Mouse (Mus musculus) testis, adult 2 months (tissue): Measurements from ENCODE around the gene Cd19.

Source experiments
- CTCF ChIP-seq: fragments of 200-500 bp; IDR thresholded peaks from 2 replicates; pipeline ENCODE4 v1.5.1; 2012; ENCODE audit warnings: low read depth, mild to moderate bottlenecking, inconsistent platforms, low read length, moderate library complexity; ENCODE audit not compliant: control insufficient read depth, insufficient read depth, insufficient replicate concordance
- POLR2A ChIP-seq: fragments of 200-500 bp; IDR thresholded peaks from 2 replicates; pipeline ENCODE4 v1.6.1; 2012; ENCODE audit warnings: low read depth, mild to moderate bottlenecking, inconsistent platforms, low read length, moderate library complexity; ENCODE audit not compliant: control insufficient read depth

DNA sequence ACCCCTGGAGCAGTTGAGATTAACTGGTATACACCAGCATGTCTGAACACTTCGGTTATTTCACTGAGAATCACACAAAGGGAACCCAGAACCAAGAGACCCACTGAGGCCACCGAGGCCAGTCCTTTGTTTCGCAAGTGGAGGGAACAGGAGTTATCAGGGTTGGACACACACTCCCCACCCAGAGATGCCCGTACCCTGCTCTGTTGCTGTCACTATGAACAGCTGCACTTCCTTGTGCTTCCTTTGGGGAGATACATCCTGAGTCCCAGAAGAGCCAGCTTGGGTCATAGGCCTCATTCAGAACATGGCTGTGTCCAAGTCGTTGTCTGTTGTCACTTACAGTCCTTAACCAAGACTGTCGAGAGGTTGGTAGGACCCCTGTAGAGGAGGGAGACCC is 51.7 kb downstream of the Cd19 start:
- TF ChIP-seq CTCF = no peak
- TF ChIP-seq POLR2A = no peak
